Mouse (Mus musculus): ENCODE measurements around the gene Nr3c2.

Gene Nr3c2

GRCm38 (mm10) chr8:77086036-77086435 lies 186.8 kb downstream of the Nr3c2 start:
- DNase-seq: no peak

GRCm38 (mm10) chr8:77096721-77097120 lies 197.5 kb downstream of the Nr3c2 start:
- DNase-seq: no peak

- no peak for DNase-seq
These were observed 198.9 kb downstream of the Nr3c2 start for GRCm38 (mm10) chr8:77098101-77098500.

GRCm38 (mm10) chr8:77100370-77100769 lies 201.1 kb downstream of the Nr3c2 start:
- no peak for DNase-seq

GRCm38 (mm10) chr8:77102879-77103278 lies 203.6 kb downstream of the Nr3c2 start:
- DNase-seq: no peak

- no peak for DNase-seq
These were observed 213.5 kb downstream of the Nr3c2 start for GRCm38 (mm10) chr8:77112719-77113118.

- DNase-seq: no peak
These were observed 215.5 kb downstream of the Nr3c2 start for GRCm38 (mm10) chr8:77114769-77115168.

GRCm38 (mm10) chr8:77116419-77117079 lies 217.3 kb downstream of the Nr3c2 start:
- DNase-seq: no peak

- no peak for DNase-seq
These were observed 221.7 kb downstream of the Nr3c2 start for GRCm38 (mm10) chr8:77120810-77121570.

GRCm38 (mm10) chr8:77121571-77121890 lies 222.3 kb downstream of the Nr3c2 start:
- no peak for DNase-seq

GRCm38 (mm10) chr8:77122300-77122699 lies 223.1 kb downstream of the Nr3c2 start:
- DNase-seq: no peak

- DNase-seq: no peak
These were observed 226.5 kb downstream of the Nr3c2 start for GRCm38 (mm10) chr8:77125777-77126176.

- no peak for DNase-seq
These were observed 228.8 kb downstream of the Nr3c2 start for GRCm38 (mm10) chr8:77128006-77128405.

GRCm38 (mm10) chr8:77132903-77133637 lies 233.8 kb downstream of the Nr3c2 start:
- no peak for DNase-seq

GRCm38 (mm10) chr8:77133797-77134385 lies 234.6 kb downstream of the Nr3c2 start:
- DNase-seq: no peak

GRCm38 (mm10) chr8:77145285-77145684 lies 246.0 kb downstream of the Nr3c2 start:
- DNase-seq: no peak

- DNase-seq: peak; percentile 7 to 9
These were observed 255.3 kb downstream of the Nr3c2 start for GRCm38 (mm10) chr8:77154496-77154895.

- no peak for DNase-seq
These were observed 270.1 kb downstream of the Nr3c2 start for GRCm38 (mm10) chr8:77169320-77169719.

- no peak for DNase-seq
These were observed 270.7 kb downstream of the Nr3c2 start for GRCm38 (mm10) chr8:77169757-77170438.

GRCm38 (mm10) chr8:77170439-77170759 lies 271.2 kb downstream of the Nr3c2 start:
- DNase-seq: no peak

GRCm38 (mm10) chr8:77173075-77173657 lies 273.9 kb downstream of the Nr3c2 start:
- DNase-seq: no peak

GRCm38 (mm10) chr8:77173736-77174135 lies 274.5 kb downstream of the Nr3c2 start:
- DNase-seq: no peak

- DNase-seq: no peak
These were observed 276.2 kb downstream of the Nr3c2 start for GRCm38 (mm10) chr8:77175471-77175870.

Data from B cell, adult 2 months (primary cell).